Mouse (Mus musculus) ES-Bruce4 (cell line): ENCODE results near the gene Selenoi. TPM values are rescaled to one million over a fixed set of nuclear protein-coding genes. Genes with fewer than 3 reads are reported as not detected.
A peak's percentile ranks its signal among the peaks of the same experiment; 100 is the strongest.

ENCODE experiments used
- H3K27ac ChIP-seq: 2 replicates; pipeline ENCODE4 v1.5.1; 2012; ENCODE audit warnings: low read length, inconsistent platforms; ENCODE audit not compliant: insufficient read depth
- H3K27me3 ChIP-seq: 2 replicates; pipeline ENCODE4 v1.6.1; 2012; ENCODE audit warnings: mild to moderate bottlenecking, low read length, inconsistent platforms; ENCODE audit not compliant: control insufficient read depth, poor library complexity, insufficient read depth, severe bottlenecking
- H3K36me3 ChIP-seq: 2 replicates; pipeline ENCODE4 v1.6.1; 2012; ENCODE audit warnings: inconsistent platforms, mild to moderate bottlenecking, low read length, moderate library complexity; ENCODE audit not compliant: control insufficient read depth, poor library complexity, insufficient read depth, severe bottlenecking
- H3K4me1 ChIP-seq: one replicate; pipeline ENCODE4 v1.8.1; 2011; ENCODE audit warnings: low read length; ENCODE audit not compliant: control insufficient read depth, insufficient read depth
- H3K4me3 ChIP-seq: 2 replicates; pipeline ENCODE4 v1.5.1; 2011; ENCODE audit warnings: low read depth, mild to moderate bottlenecking, low read length
- H3K9ac ChIP-seq: 2 replicates; pipeline ENCODE4 v1.6.1; 2012; ENCODE audit warnings: low read depth, mild to moderate bottlenecking, inconsistent platforms; ENCODE audit not compliant: poor library complexity, severe bottlenecking
- H3K9me3 ChIP-seq: replicated peaks from 2 replicates; pipeline ENCODE4 v1.6.1; 2012; ENCODE audit warnings: mild to moderate bottlenecking, low read length, inconsistent platforms; ENCODE audit not compliant: control insufficient read depth, poor library complexity, insufficient read depth, severe bottlenecking
- CTCF ChIP-seq: IDR thresholded peaks from one replicate; pipeline ENCODE4 v1.8.1; 2011; ENCODE audit warnings: low read depth, low read length
- EP300 ChIP-seq: IDR thresholded peaks from 2 replicates; pipeline ENCODE4 v1.6.1; 2011; ENCODE audit warnings: low read depth, low read length; ENCODE audit not compliant: insufficient read depth
- POLR2A ChIP-seq: IDR thresholded peaks from one replicate; pipeline ENCODE4 v1.8.1; 2011; ENCODE audit warnings: low read length; ENCODE audit not compliant: insufficient read depth
- polyA plus RNA-seq: library from polyadenylated mRNA; stranded (reverse); fragments of >200 nt; gene quantifications from 2 replicates; pipeline ENCODE4 v1.2.4, GENCODE M21; 2011; ENCODE audit warnings: low read depth; ENCODE audit not compliant: missing spikeins, insufficient read depth, insufficient read length

Selenoi gene
- polyA plus RNA-seq, 1 experiment: 41.6 TPM

DNA sequence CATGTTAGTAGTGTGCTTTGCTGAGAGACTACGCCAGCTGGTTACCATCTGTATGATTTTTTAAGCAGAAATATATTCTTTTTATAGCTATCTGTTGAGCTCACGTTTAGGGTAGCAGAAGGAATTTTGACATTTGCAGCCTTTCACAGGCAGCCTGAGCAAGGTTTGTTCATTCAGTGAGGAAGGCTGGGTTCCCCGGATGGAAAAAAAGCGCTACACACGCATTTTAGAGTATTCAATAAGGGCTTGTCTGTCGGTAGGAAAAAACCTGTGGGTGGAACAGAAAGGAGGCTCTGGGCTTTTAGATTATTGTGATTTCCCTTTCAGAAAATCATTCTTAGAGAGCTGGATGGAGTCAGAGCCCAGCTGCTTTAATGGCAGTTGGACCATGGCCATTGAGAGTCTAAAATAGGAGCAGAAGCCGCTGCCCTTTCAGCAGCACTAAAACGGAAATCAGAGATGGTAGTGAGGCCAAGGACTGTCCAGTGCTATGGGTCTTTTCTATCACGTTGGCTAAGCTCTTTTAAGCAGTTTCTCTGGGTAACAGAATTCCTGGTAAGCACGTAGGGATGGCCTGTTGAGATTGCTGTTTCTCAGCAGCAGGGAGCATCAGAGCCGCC, 38.3 kb downstream of the Selenoi start:
- no peak for TF ChIP-seq POLR2A
- TF ChIP-seq CTCF: no peak
- TF ChIP-seq EP300: no peak
- Histone ChIP-seq H3K4me1 (no peaks in the 10 kb centered on the region), H3K27ac (no peak overlapping the region), H3K4me3 (no peak overlapping the region), H3K9ac (no peak overlapping the region), H3K27me3 (no peaks in the 10 kb centered on the region), H3K9me3 (no peaks in the 10 kb centered on the region), H3K36me3 (peaks cover 9% of the 10 kb centered on the region)

DNA sequence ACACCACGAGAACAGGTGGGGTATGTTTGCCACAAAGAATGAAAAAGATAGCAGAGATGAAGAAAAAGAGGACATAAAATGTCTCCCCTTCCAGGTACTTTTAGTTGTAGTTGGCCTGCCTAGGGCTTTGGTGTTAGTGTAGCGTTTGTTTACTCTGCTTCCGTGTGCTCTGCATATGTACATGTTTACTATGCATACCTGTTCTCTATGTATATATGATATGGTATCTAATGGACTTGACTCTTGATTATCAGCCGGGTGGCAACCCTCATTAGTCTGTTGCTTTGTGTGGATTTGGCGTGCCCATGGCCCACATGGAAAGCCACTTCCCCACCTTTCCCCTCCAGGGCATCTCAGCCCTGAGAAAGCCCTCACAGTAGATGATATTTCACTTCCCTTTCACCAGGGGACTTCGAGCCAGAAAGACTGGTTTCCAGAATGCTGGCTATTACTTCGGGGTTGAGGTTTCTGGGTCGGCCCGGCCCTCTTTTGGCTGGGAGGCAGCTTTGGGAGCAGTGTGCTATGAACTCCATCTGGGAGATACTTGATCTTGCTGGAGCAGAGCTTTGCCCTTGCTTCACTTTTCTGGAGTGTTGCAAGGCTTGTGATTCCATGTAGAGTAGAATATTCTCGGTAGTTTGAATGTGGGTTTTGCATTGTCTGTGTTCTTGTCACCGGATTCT, 39.4 kb downstream of the Selenoi start:
- TF ChIP-seq POLR2A (no peak), EP300 (no peak), CTCF (no peak)
- H3K27ac ChIP-seq: no peak overlapping the region
- no peak overlapping the region for H3K4me3 ChIP-seq
- H3K36me3 ChIP-seq: peaks cover 6% of the 10 kb centered on the region
- no peaks in the 10 kb centered on the region for H3K27me3 ChIP-seq
- H3K4me1 ChIP-seq: no peaks in the 10 kb centered on the region
- no peak overlapping the region for H3K9ac ChIP-seq
- no peaks in the 10 kb centered on the region for H3K9me3 ChIP-seq

DNA sequence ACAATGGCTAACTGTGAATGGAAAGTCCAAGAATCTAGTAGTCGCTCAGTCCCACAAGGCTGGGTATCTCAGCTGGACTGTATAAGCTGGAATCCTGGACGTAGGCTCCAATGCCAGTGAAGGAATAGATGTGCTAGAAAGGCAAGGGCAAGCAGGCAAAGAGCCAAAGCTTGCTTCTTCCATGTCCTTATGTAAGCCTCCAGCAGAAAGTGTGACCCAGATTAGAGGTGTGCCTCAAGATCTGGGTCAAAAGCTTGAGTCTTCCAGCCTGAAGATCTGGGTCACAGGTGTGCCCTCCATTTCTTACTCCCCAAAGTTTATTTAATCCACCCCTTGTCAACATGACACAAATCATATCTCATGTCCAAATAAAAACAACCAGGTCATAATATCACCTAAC, 44.0 kb downstream of the Selenoi start:
- Histone ChIP-seq H3K36me3 (no peaks in the 10 kb centered on the region), H3K4me3 (no peak overlapping the region)

DNA sequence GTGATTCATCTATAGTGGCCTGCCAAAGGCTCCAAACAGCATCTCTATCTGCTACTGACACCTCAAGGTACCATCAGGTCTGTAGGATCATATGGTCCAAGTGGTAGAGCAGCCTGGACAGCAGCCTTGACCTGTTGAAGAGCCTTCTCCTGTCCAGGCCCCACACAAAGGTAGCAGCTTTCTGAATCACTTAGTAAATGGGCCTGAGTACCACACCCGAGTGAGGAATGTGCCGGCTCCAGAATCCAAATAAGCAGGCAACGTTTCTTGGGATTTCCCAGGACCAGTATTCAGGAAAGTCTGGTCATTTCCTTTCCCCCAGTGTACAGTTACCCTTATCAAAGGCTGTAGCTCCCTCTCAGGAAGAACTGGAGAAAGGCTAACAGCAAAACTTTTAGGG, 46.6 kb downstream of the Selenoi start:
- H3K9me3 ChIP-seq: no peaks in the 10 kb centered on the region
- H3K27me3 ChIP-seq: no peaks in the 10 kb centered on the region
- peaks cover 4% of the 10 kb centered on the region for H3K4me1 ChIP-seq
- no peak for TF ChIP-seq CTCF
- TF ChIP-seq POLR2A: no peak
- TF ChIP-seq EP300: no peak
- H3K9ac ChIP-seq: no peak overlapping the region
- H3K4me3 ChIP-seq: no peak overlapping the region
- H3K27ac ChIP-seq: no peak overlapping the region
- no peaks in the 10 kb centered on the region for H3K36me3 ChIP-seq

More for the DNA sequence above, 44.0 kb downstream of the Selenoi start:
- Histone ChIP-seq H3K27ac (no peak overlapping the region), H3K9ac (no peak overlapping the region), H3K9me3 (no peaks in the 10 kb centered on the region), H3K4me1 (peaks cover 4% of the 10 kb centered on the region), H3K27me3 (no peaks in the 10 kb centered on the region)
- TF ChIP-seq EP300 (no peak), POLR2A (no peak), CTCF (no peak)

DNA sequence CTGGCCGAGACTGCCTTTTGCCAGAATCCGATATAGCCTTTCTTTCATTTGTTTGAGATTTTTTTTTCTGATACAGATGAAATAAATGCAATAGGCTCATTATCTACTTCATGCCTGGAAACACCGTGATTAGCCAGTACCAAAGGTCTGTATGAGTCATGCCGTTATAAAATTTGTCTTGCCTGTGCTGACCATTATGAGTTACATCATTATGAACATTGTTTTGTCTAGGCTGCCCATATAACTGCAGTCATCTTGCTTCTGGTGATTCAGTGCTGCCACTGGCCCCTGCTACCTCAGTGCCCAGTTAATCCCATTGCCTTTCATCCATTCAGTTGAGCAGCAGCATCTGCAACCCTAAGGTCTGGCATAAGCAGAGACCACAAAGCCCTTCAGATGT, 47.1 kb downstream of the Selenoi start:
- Histone ChIP-seq H3K9ac (no peak overlapping the region), H3K27me3 (no peaks in the 10 kb centered on the region), H3K4me1 (peaks cover 4% of the 10 kb centered on the region), H3K4me3 (no peak overlapping the region), H3K9me3 (no peaks in the 10 kb centered on the region), H3K27ac (no peak overlapping the region), H3K36me3 (no peaks in the 10 kb centered on the region)
- TF ChIP-seq CTCF (no peak), EP300 (no peak), POLR2A (no peak)

DNA sequence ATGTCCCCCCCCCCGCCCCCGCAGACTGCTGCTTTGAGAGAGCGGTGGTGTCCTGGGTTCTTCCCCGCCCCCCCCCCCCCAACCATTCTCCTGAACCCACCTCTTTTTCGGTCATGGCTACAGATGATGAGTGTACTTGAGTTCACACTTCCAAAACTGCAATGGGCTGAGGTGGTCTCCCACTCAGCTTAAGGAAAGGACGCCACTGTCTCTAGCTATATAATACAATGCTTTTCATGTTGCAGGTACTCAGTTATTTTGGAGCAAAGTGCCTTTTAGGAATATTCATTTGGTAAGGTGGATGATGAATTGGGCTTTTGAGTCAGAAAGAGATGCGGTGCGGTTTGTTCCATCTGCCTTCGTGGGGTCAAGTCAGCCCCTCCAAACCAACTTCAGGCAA, 48.5 kb downstream of the Selenoi start:
- no peak for TF ChIP-seq CTCF
- no peak for TF ChIP-seq POLR2A
- no peak for TF ChIP-seq EP300
- H3K27ac ChIP-seq: no peak overlapping the region
- H3K4me1 ChIP-seq: peaks cover 4% of the 10 kb centered on the region
- H3K9me3 ChIP-seq: no peaks in the 10 kb centered on the region; the same call in 1 of the 2 replicates
- no peak overlapping the region for H3K9ac ChIP-seq
- H3K36me3 ChIP-seq: no peaks in the 10 kb centered on the region
- peak overlapping the region; percentile 74 for H3K4me3 ChIP-seq
- H3K27me3 ChIP-seq: no peaks in the 10 kb centered on the region
